Mouse (Mus musculus) embryonic fibroblast, embryonic 13.5 days (primary cell): ENCODE data around the gene Smug1. TPM values are rescaled to one million over a fixed set of nuclear protein-coding genes. Genes with fewer than 3 reads are reported as not detected.

Experiments
- H3K27ac ChIP-seq: 2 replicates; pipeline ENCODE4 v1.5.1; 2012; ENCODE audit warnings: low read length, control low read depth, inconsistent platforms; ENCODE audit not compliant: insufficient read depth
- H3K4me1 ChIP-seq: 2 replicates; pipeline ENCODE4 v1.6.1; 2011; ENCODE audit warnings: low read length; ENCODE audit not compliant: control insufficient read depth, insufficient read depth
- H3K4me3 ChIP-seq: 2 replicates; pipeline ENCODE4 v1.5.1; 2011; ENCODE audit warnings: mild to moderate bottlenecking, control low read depth, low read length; ENCODE audit not compliant: insufficient read depth
- CTCF ChIP-seq: IDR thresholded peaks from 2 replicates; pipeline ENCODE4 v1.5.1; 2011; ENCODE audit warnings: mild to moderate bottlenecking, control low read depth, low read length, moderate library complexity, borderline replicate concordance; ENCODE audit not compliant: insufficient read depth
- POLR2A ChIP-seq: IDR thresholded peaks from 2 replicates; pipeline ENCODE4 v1.6.1; 2011; ENCODE audit warnings: low read depth, mild to moderate bottlenecking, control low read depth, low read length, moderate library complexity
- polyA plus RNA-seq: library from polyadenylated mRNA; stranded (reverse); fragments of >200 nt; gene quantifications from 2 replicates; pipeline ENCODE4 v1.2.4, GENCODE M21; 2011; ENCODE audit warnings: low read depth; ENCODE audit not compliant: missing spikeins, insufficient read length

Smug1 gene
- polyA plus RNA-seq, 1 experiment: 10.4 TPM

GRCm38 (mm10) chr15:103167786-103168185, 894 bp upstream of the Smug1 start:
- TF ChIP-seq CTCF: no peak
- no peak for TF ChIP-seq POLR2A
- H3K4me1 ChIP-seq: peaks cover 6% of the 10 kb centered on the region
- no peak overlapping the region for H3K4me3 ChIP-seq
- H3K27ac ChIP-seq: no peak overlapping the region

GRCm38 (mm10) chr15:103165924-103166323, 968 bp downstream of the Smug1 start:
- peaks cover 9% of the 10 kb centered on the region for H3K4me1 ChIP-seq

GRCm38 (mm10) chr15:103165379-103165778, 1.5 kb downstream of the Smug1 start:
- TF ChIP-seq POLR2A: no peak
- TF ChIP-seq CTCF: peak; percentile 88
- Histone ChIP-seq H3K4me3 (no peak overlapping the region), H3K27ac (no peak overlapping the region), H3K4me1 (peaks cover 9% of the 10 kb centered on the region)

More at GRCm38 (mm10) chr15:103165924-103166323, 968 bp downstream of the Smug1 start:
- Histone ChIP-seq H3K4me3 (no peak overlapping the region), H3K27ac (no peak overlapping the region)
- TF ChIP-seq POLR2A (no peak), CTCF (no peak)

GRCm38 (mm10) chr15:103163182-103163919, 3.5 kb downstream of the Smug1 start:
- no peak for TF ChIP-seq CTCF
- TF ChIP-seq POLR2A: peak; percentile 80
- peak overlapping the region; percentile 82 for H3K4me3 ChIP-seq
- no peak overlapping the region for H3K27ac ChIP-seq
- H3K4me1 ChIP-seq: peaks cover 4% of the 10 kb centered on the region; the same call in 1 of the 2 replicates

- H3K4me1 ChIP-seq: peaks cover 2% of the 10 kb centered on the region; the same call in 1 of the 2 replicates
- TF ChIP-seq CTCF (no peak), POLR2A (no peak)
- no peak overlapping the region for H3K4me3 ChIP-seq
- no peak overlapping the region for H3K27ac ChIP-seq
Measured at GRCm38 (mm10) chr15:103157585-103157984, 9.3 kb downstream of the Smug1 start.

GRCm38 (mm10) chr15:103156890-103157289, 10.0 kb downstream of the Smug1 start:
- Histone ChIP-seq H3K4me1 (peaks cover 2% of the 10 kb centered on the region; the same call in 1 of the 2 replicates), H3K27ac (no peak overlapping the region), H3K4me3 (no peak overlapping the region)
- TF ChIP-seq POLR2A (no peak), CTCF (no peak)

- no peak overlapping the region for H3K27ac ChIP-seq
- TF ChIP-seq POLR2A (no peak), CTCF (no peak)
- H3K4me3 ChIP-seq: no peak overlapping the region
- H3K4me1 ChIP-seq: no peaks in the 10 kb centered on the region
Measured at GRCm38 (mm10) chr15:103155366-103156321, 11.2 kb downstream of the Smug1 start.

GRCm38 (mm10) chr15:103152890-103153610, 13.8 kb downstream of the Smug1 start:
- Histone ChIP-seq H3K27ac (no peak overlapping the region), H3K4me3 (no peak overlapping the region), H3K4me1 (no peaks in the 10 kb centered on the region)
- no peak for TF ChIP-seq CTCF
- TF ChIP-seq POLR2A: no peak

GRCm38 (mm10) chr15:103152371-103152770, 14.5 kb downstream of the Smug1 start:
- Histone ChIP-seq H3K27ac (no peak overlapping the region), H3K4me1 (no peaks in the 10 kb centered on the region), H3K4me3 (no peak overlapping the region)
- TF ChIP-seq POLR2A (no peak), CTCF (no peak)
